Mouse (Mus musculus): ENCODE results near the gene Stk24. TPM values are rescaled to one million over a fixed set of nuclear protein-coding genes. Genes with fewer than 3 reads are reported as not detected.

Stk24 gene
- total and polyA plus RNA-seq, 3 experiments = 62.5 to 79.3 TPM; not detected in 1

GRCm38 (mm10) chr14:121238727-121239126 lies 141.1 kb downstream of the Stk24 start:
- H3K36me3 ChIP-seq (ENCODE audit: control insufficient read depth in 1 of 2, insufficient read depth in 2 of 2, low read length in 2 of 2) = no peaks in the 10 kb centered on the region
- no peaks in the 10 kb centered on the region for H3K9me3 ChIP-seq (replicated peaks; ENCODE audit: insufficient read depth, low read length)
- H3K4me3 ChIP-seq (ENCODE audit: control insufficient read depth in 1 of 2, insufficient read depth in 1 of 2, low read depth in 2 of 2, low read length in 2 of 2) = no peak overlapping the region
- no peak for DNase-seq (ENCODE audit: low read depth, low spot score)
- H3K27me3 ChIP-seq (ENCODE audit: control insufficient read depth in 1 of 2, insufficient read depth in 2 of 2, low read length in 2 of 2) = no peaks in the 10 kb centered on the region
- no peaks in the 10 kb centered on the region for H3K79me2 ChIP-seq (ENCODE audit: control insufficient read depth, insufficient read depth, low read length, poor library complexity)
- H3K27ac ChIP-seq (ENCODE audit: control insufficient read depth, low read depth, low read length) = no peak overlapping the region
- H3K4me1 ChIP-seq (ENCODE audit: control insufficient read depth in 1 of 2, insufficient read depth in 2 of 2, low read length in 2 of 2) = 0 out of 4 replicates have a peak, but pooled peaks cover 0 to 4% of the 10 kb centered on the region in 2 experiments
- TF ChIP-seq POLR2AphosphoS2 (IDR thresholded peaks at IDR 0.05; ENCODE audit: low read length) (no peak), GABPA (IDR thresholded peaks at IDR 0.05; ENCODE audit: low read depth, low read length) (no peak), NRF1 (IDR thresholded peaks at IDR 0.05; ENCODE audit: insufficient read depth, low read depth, low read length, poor library complexity, severe bottlenecking) (no peak), JUND (IDR thresholded peaks at IDR 0.05; ENCODE audit: low read depth, low read length) (no peak), MAFK (IDR thresholded peaks at IDR 0.05; ENCODE audit: borderline replicate concordance, low read depth, low read length) (no peak), KAT2A (conservative IDR thresholded peaks at IDR 0.05; ENCODE audit: low read depth, low read length) (no peak), SIN3A (IDR thresholded peaks at IDR 0.05; ENCODE audit: low read length) (no peak), UBTF (IDR thresholded peaks at IDR 0.05; ENCODE audit: borderline replicate concordance, insufficient read depth, low read depth, low read length) (no peak), ZC3H11A (IDR thresholded peaks at IDR 0.05; ENCODE audit: low read depth, low read length) (no peak), MYB (IDR thresholded peaks at IDR 0.05; ENCODE audit: low read depth, low read length) (no peak)
- no peak overlapping the region for H3K9ac ChIP-seq (ENCODE audit: control insufficient read depth, low read depth, low read length, poor library complexity, severe bottlenecking)

GRCm38 (mm10) chr14:121236736-121237135 lies 143.1 kb downstream of the Stk24 start:
- no peak for DNase-seq (ENCODE audit: low read depth, low spot score)
- no peaks in the 10 kb centered on the region for H3K79me2 ChIP-seq (ENCODE audit: control insufficient read depth, insufficient read depth, low read length, poor library complexity)
- H3K9ac ChIP-seq (ENCODE audit: control insufficient read depth, low read depth, low read length, poor library complexity, severe bottlenecking) = no peak overlapping the region
- no peak overlapping the region for H3K27ac ChIP-seq (ENCODE audit: control insufficient read depth, low read depth, low read length)
- H3K4me3 ChIP-seq (ENCODE audit: control insufficient read depth in 1 of 2, insufficient read depth in 1 of 2, low read depth in 2 of 2, low read length in 2 of 2) = no peak overlapping the region
- H3K36me3 ChIP-seq (ENCODE audit: control insufficient read depth in 1 of 2, insufficient read depth in 2 of 2, low read length in 2 of 2) = no peaks in the 10 kb centered on the region
- TF ChIP-seq CHD1 (IDR thresholded peaks at IDR 0.05; ENCODE audit: low read depth, low read length) (no peak), MYB (IDR thresholded peaks at IDR 0.05; ENCODE audit: low read depth, low read length) (no peak)
- H3K4me1 ChIP-seq (ENCODE audit: control insufficient read depth in 1 of 2, insufficient read depth in 2 of 2, low read length in 2 of 2) = no peaks in the 10 kb centered on the region
- no peaks in the 10 kb centered on the region for H3K9me3 ChIP-seq (replicated peaks; ENCODE audit: insufficient read depth, low read length)
- no peaks in the 10 kb centered on the region for H3K27me3 ChIP-seq (ENCODE audit: control insufficient read depth in 1 of 2, insufficient read depth in 2 of 2, low read length in 2 of 2)

Other genes starting within 250 kb of the Stk24 start
- gene Slc15a1, start 125.2 kb upstream of the Stk24 start, total RNA-seq (2012; rRNA removed) = not detected in 2 replicates
- gene Slc15a1, start 125.2 kb upstream of the Stk24 start, polyA plus RNA-seq (2012; ENCODE audit: insufficient read depth in 1 of 2, insufficient read length in 2 of 2, low read depth in 1 of 2, low replicate concordance in 2 of 2, missing spikeins in 1 of 2) = not detected